Mouse (Mus musculus) ES-E14 (cell line): ENCODE measurements around the gene Casp8. TPM values are rescaled to one million over a fixed set of nuclear protein-coding genes. Genes with fewer than 3 reads are reported as not detected.

Experiments used
- DNase-seq: peaks from one replicate; pipeline ENCODE4 v3.0.0-alpha.2; 2013; ENCODE audit warnings: low read depth, low spot score
- H3K27ac ChIP-seq: 2 replicates; pipeline ENCODE4 v1.5.1; 2012; ENCODE audit warnings: low read depth, mild to moderate bottlenecking, low read length, moderate library complexity, mixed read lengths; ENCODE audit not compliant: poor library complexity, insufficient read depth, severe bottlenecking
- H3K36me3 ChIP-seq: 2 replicates; pipeline ENCODE4 v1.6.1; 2012; ENCODE audit warnings: mild to moderate bottlenecking, low read length, moderate library complexity, mixed read lengths; ENCODE audit not compliant: control insufficient read depth, poor library complexity, insufficient read depth, severe bottlenecking
- H3K4me1 ChIP-seq, 2 experiments: fragments of 150-350 bp in 1 of 2; sonication (generic) in 1 of 2; 2 replicates each; pipeline ENCODE4 v1.6.1; 2012; ENCODE audit warnings: low read length in 2 of 2, mild to moderate bottlenecking in 1 of 2, mixed read lengths in 1 of 2; ENCODE audit not compliant: control insufficient read depth in 2 of 2, insufficient read depth in 2 of 2, poor library complexity in 1 of 2
- H3K4me3 ChIP-seq, 2 experiments: fragments of 150-350 bp in 1 of 2; sonication (generic) in 1 of 2; 2 replicates each; pipeline ENCODE4 v1.5.1; 2012; ENCODE audit warnings: low read length in 2 of 2, low read depth in 1 of 2, mild to moderate bottlenecking in 1 of 2, mixed read lengths in 1 of 2; ENCODE audit not compliant: insufficient read depth in 1 of 2, poor library complexity in 1 of 2, severe bottlenecking in 1 of 2
- H3K9ac ChIP-seq: 2 replicates; pipeline ENCODE4 v1.6.1; 2012; ENCODE audit warnings: low read depth, mild to moderate bottlenecking, low read length, mixed read lengths; ENCODE audit not compliant: poor library complexity, insufficient read depth, severe bottlenecking
- H3K9me3 ChIP-seq: fragments of 150-350 bp; sonication (generic); 2 replicates; pipeline ENCODE4 v1.6.1; 2012; ENCODE audit warnings: low read depth, mild to moderate bottlenecking, low read length; ENCODE audit not compliant: control insufficient read depth, insufficient read depth
- CHD2 ChIP-seq: IDR thresholded peaks from 2 replicates; pipeline ENCODE4 v1.6.1; 2014; ENCODE audit warnings: mild to moderate bottlenecking, low read depth, low read length, inconsistent platforms
- HCFC1 ChIP-seq: IDR thresholded peaks from 2 replicates; pipeline ENCODE4 v1.6.1; 2012; ENCODE audit warnings: low read length, inconsistent platforms, borderline replicate concordance; ENCODE audit not compliant: insufficient read depth
- MAFK ChIP-seq: IDR thresholded peaks from 2 replicates; pipeline ENCODE4 v1.6.1; 2014; ENCODE audit warnings: mild to moderate bottlenecking, low read depth, low read length, inconsistent platforms; ENCODE audit not compliant: insufficient read depth
- ZC3H11A ChIP-seq: IDR thresholded peaks from 2 replicates; pipeline ENCODE4 v1.6.1; 2012; ENCODE audit warnings: low read depth, mild to moderate bottlenecking, inconsistent platforms, low read length, borderline replicate concordance
- ZNF384 ChIP-seq: IDR thresholded peaks from 2 replicates; pipeline ENCODE4 v1.6.1; 2012; ENCODE audit warnings: low read depth, low read length, inconsistent platforms
- in situ Hi-C, 2 experiments: fragments of 600-800 bp; cut with MboI; formaldehyde crosslinking; loops; one replicate each; pipeline ENCODE4 v1.15.1; 2025; ENCODE audit warnings: low sequenced_read_pairs in 2 of 2, inconsistent platforms in 1 of 2; ENCODE audit not compliant: unreplicated experiment in 2 of 2
- total RNA-seq: library from RNA; depleted of rRNA; stranded (reverse); fragments of 300-350 nt; gene quantifications from 2 replicates; pipeline ENCODE4 v1.2.3, GENCODE M21; 2012

Casp8 gene
- total RNA-seq, 1 experiment: 2.5 TPM

GRCm38 (mm10) chr1:58772084-58772483 lies 23.1 kb upstream of the Casp8 start:
- no peak overlapping the region for H3K9ac ChIP-seq
- in situ Hi-C loops: no loop called here
- no peak for DNase-seq

DNA sequence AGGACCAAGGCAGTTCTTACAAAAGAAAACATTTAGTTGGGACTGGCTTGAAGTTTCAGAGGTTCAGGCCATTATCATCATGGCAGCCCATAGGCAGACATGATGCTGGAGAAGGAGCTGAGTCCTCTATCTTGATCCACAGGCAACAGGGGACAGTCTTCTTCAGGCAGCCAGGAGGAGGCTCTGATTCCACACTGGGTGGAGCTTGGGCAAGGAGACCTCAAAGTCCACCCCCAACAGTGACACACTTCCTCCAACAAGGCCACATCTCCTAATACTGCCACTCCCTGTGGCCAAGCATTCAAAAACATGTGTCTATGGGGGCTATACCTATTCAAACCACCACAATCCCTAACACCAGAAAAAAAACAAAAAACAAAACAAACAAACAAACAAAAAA lies 21.9 kb upstream of the Casp8 start:
- Histone ChIP-seq H3K36me3 (no peaks in the 10 kb centered on the region), H3K27ac (no peak overlapping the region), H3K9me3 (peaks cover 2% of the 10 kb centered on the region; the same call in 1 of the 2 replicates), H3K4me3 (no peak overlapping the region), H3K4me1 (peaks cover 3 to 7% of the 10 kb centered on the region in 2 experiments; a peak in 3 of 4 replicates), H3K9ac (no peak overlapping the region)
- in situ Hi-C loops: no loop called here
- no peak for DNase-seq
- TF ChIP-seq HCFC1: no peak
- TF ChIP-seq ZC3H11A: no peak
- TF ChIP-seq ZNF384: no peak
- no peak for TF ChIP-seq CHD2
- TF ChIP-seq MAFK: no peak

More at GRCm38 (mm10) chr1:58772084-58772483, 23.1 kb upstream of the Casp8 start:
- TF ChIP-seq CHD2 (no peak), ZC3H11A (no peak), ZNF384 (no peak), HCFC1 (no peak), MAFK (no peak)
- H3K4me3 ChIP-seq: no peak overlapping the region
- H3K4me1 ChIP-seq: peaks cover 3 to 7% of the 10 kb centered on the region in 2 experiments; a peak in 3 of 4 replicates
- no peaks in the 10 kb centered on the region for H3K36me3 ChIP-seq
- H3K9me3 ChIP-seq: peaks cover under 1% of the 10 kb centered on the region; the same call in 1 of the 2 replicates
- H3K27ac ChIP-seq: no peak overlapping the region

DNA sequence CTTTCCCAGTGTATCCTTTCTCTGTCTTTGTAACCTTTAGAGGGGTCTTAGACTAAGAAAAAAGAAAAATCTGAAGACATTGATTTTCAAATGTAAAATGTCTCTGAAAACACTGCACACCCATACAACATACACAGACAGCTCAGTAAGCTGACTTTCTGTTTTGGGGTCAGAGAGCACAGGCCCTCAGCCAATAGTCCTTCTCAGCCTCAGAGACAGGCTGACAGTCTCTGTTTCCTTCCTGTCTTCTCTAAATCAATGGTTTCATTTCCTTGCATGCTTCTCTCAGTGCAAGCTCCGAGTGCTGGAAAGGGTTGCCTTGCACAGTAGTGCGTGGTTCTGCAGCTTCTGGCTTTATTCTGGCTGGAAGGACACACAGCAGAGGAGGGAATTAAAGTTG lies 21.3 kb upstream of the Casp8 start:
- TF ChIP-seq CHD2 (no peak), ZC3H11A (no peak), ZNF384 (no peak), HCFC1 (no peak), MAFK (no peak)
- H3K27ac ChIP-seq: no peak overlapping the region
- H3K9me3 ChIP-seq: peaks cover 2% of the 10 kb centered on the region; the same call in 1 of the 2 replicates
- no peaks in the 10 kb centered on the region for H3K36me3 ChIP-seq
- no peak for DNase-seq
- H3K9ac ChIP-seq: no peak overlapping the region
- in situ Hi-C loops: no loop called here
- peaks cover 3 to 7% of the 10 kb centered on the region in 2 experiments; a peak in 3 of 4 replicates for H3K4me1 ChIP-seq
- no peak overlapping the region for H3K4me3 ChIP-seq

DNA sequence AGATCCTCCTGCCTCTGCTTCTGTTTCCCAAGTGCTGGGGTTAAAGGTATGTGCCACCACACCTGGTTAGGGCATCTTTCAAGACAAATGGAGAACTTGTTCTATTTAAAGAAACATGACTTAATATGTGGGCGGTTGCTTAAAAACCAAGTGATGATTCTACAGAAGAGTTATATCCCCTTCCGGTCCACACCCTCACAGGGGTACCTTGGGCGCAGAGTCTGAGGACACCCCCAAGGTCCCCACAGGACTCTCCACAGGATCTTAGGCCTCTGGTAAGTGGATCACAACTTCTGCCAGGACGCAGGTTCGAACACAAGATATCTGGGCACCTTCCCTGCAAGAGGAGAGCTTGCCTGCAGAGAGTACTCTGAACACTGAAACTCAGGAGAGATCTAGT lies 19.8 kb upstream of the Casp8 start:
- Histone ChIP-seq H3K36me3 (no peaks in the 10 kb centered on the region), H3K9ac (no peak overlapping the region), H3K27ac (no peak overlapping the region), H3K4me1 (peaks cover 0 to 2% of the 10 kb centered on the region in 2 experiments; a peak in 2 of 4 replicates), H3K4me3 (no peak overlapping the region), H3K9me3 (peaks cover 2% of the 10 kb centered on the region; the same call in 1 of the 2 replicates)
- in situ Hi-C loops: no loop called here
- no peak for TF ChIP-seq ZNF384
- TF ChIP-seq MAFK: no peak
- no peak for TF ChIP-seq HCFC1
- no peak for TF ChIP-seq ZC3H11A
- TF ChIP-seq CHD2: no peak
- DNase-seq: no peak
